Mouse (Mus musculus): ENCODE measurements around the gene Sectm1b. TPM values are rescaled to one million over a fixed set of nuclear protein-coding genes. Genes with fewer than 3 reads are reported as not detected.

Sectm1b gene
- polyA plus RNA-seq, 1 experiment = not detected

DNA sequence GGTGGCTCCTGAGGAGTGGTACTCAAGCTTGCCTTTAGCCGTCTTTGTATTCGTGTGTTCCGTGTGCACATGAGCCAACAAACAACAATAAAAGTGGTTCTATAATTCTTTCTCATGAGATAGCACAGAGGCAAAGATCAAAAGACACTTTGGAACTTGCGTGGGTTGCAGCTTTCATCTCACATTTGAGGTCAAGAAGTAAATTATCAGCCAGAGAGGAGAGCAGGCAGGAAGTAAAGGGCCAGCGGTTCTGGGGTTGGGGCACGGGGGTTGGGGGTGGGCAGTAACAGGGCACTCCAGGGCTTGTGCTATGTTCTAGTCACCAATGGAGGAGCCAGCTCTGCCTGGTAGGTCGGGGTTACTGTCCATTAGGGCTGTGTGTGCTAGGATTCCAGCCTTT is 37.3 kb upstream of the Sectm1b start:
- H3K27me3 ChIP-seq (ENCODE audit: control insufficient read depth, insufficient read depth, low read length) = no peaks in the 10 kb centered on the region
- 75% methylated on average over 7 of the region's 7 CpGs for WGBS
- DNase-seq = no peak
- H3K27ac ChIP-seq (ENCODE audit: insufficient read depth, low read length) = no peak overlapping the region
- H3K4me1 ChIP-seq (ENCODE audit: control insufficient read depth, insufficient read depth, low read length) = no peaks in the 10 kb centered on the region
- no peak for TF ChIP-seq CTCF (IDR thresholded peaks at IDR 0.05; ENCODE audit: borderline replicate concordance, insufficient read depth, low read depth, low read length)
- H3K4me3 ChIP-seq (replicated peaks; ENCODE audit: insufficient read depth, low read depth, low read length) = no peak overlapping the region

DNA sequence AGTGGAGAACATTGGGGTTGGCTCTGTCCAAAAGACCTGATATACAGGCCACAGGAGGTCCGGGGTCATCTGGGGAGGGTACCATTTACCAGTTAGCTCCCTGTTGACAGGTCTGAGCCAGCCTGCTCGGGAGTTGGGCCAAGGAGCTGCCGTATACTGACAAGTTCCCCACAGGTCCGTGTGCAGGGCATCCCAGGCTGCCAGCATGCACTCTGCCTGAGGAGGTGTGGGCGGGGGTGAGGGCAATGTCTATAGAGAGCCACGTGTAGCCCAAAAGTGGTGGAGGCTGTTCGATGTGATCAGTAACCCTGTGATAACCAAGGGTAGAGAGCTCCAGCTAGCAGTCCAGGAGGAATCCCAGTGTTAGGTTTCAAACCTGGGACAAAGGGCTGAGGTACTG is 36.4 kb upstream of the Sectm1b start:
- 30% methylated on average over 7 of the region's 7 CpGs for WGBS
- Histone ChIP-seq H3K4me3 (replicated peaks; ENCODE audit: insufficient read depth, low read depth, low read length) (no peak overlapping the region), H3K27ac (ENCODE audit: insufficient read depth, low read length) (no peak overlapping the region), H3K4me1 (ENCODE audit: control insufficient read depth, insufficient read depth, low read length) (no peaks in the 10 kb centered on the region), H3K27me3 (ENCODE audit: control insufficient read depth, insufficient read depth, low read length) (no peaks in the 10 kb centered on the region)
- no peak for DNase-seq
- no peak for TF ChIP-seq POLR2A (IDR thresholded peaks at IDR 0.05; ENCODE audit: borderline replicate concordance, insufficient read depth, low read length)
- TF ChIP-seq CTCF (IDR thresholded peaks at IDR 0.05; ENCODE audit: borderline replicate concordance, insufficient read depth, low read depth, low read length) = no peak

GRCm38 (mm10) chr11:121092606-121093585 is 29.5 kb upstream of the Sectm1b start:
- TF ChIP-seq POLR2A (IDR thresholded peaks at IDR 0.05; ENCODE audit: borderline replicate concordance, insufficient read depth, low read length) = no peak
- no peak for DNase-seq
- 93% methylated on average over 14 of the region's 14 CpGs for WGBS
- Histone ChIP-seq H3K27ac (ENCODE audit: insufficient read depth, low read length) (no peak overlapping the region), H3K27me3 (ENCODE audit: control insufficient read depth, insufficient read depth, low read length) (no peaks in the 10 kb centered on the region), H3K4me3 (replicated peaks; ENCODE audit: insufficient read depth, low read depth, low read length) (no peak overlapping the region), H3K4me1 (ENCODE audit: control insufficient read depth, insufficient read depth, low read length) (no peaks in the 10 kb centered on the region)

DNA sequence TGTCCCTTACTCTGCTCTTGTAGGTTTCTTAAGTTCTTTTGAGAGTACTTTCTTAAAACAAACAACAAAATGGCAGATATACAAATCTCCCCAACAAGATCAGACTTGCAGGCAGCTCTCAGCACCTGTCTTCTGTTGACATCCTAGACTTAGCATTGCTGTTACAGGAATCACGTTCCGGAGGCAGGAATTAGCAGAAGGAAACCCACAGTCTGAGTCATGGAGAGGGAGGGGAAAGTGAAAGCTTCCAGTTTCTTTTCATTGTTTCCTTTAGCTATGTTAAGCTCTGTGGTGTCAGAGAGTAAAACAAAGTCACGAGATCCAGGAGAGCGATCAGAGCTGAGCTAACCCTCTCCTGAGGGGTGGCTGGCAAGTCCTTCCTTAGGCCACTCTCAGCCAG is 27.6 kb upstream of the Sectm1b start:
- no peak for DNase-seq
- Histone ChIP-seq H3K4me1 (ENCODE audit: control insufficient read depth, insufficient read depth, low read length) (no peaks in the 10 kb centered on the region), H3K27me3 (ENCODE audit: control insufficient read depth, insufficient read depth, low read length) (no peaks in the 10 kb centered on the region), H3K4me3 (replicated peaks; ENCODE audit: insufficient read depth, low read depth, low read length) (no peak overlapping the region), H3K27ac (ENCODE audit: insufficient read depth, low read length) (no peak overlapping the region)
- TF ChIP-seq CTCF (IDR thresholded peaks at IDR 0.05; ENCODE audit: borderline replicate concordance, insufficient read depth, low read depth, low read length) = no peak
- TF ChIP-seq POLR2A (IDR thresholded peaks at IDR 0.05; ENCODE audit: borderline replicate concordance, insufficient read depth, low read length) = no peak
- 73% methylated on average over 4 of the region's 4 CpGs for WGBS

GRCm38 (mm10) chr11:121089756-121090546 is 26.6 kb upstream of the Sectm1b start:
- Histone ChIP-seq H3K27ac (ENCODE audit: insufficient read depth, low read length) (no peak overlapping the region), H3K4me3 (replicated peaks; ENCODE audit: insufficient read depth, low read depth, low read length) (no peak overlapping the region), H3K27me3 (ENCODE audit: control insufficient read depth, insufficient read depth, low read length) (no peaks in the 10 kb centered on the region), H3K4me1 (ENCODE audit: control insufficient read depth, insufficient read depth, low read length) (no peaks in the 10 kb centered on the region)
- 93% methylated on average over 2 of the region's 2 CpGs for WGBS
- TF ChIP-seq CTCF (IDR thresholded peaks at IDR 0.05; ENCODE audit: borderline replicate concordance, insufficient read depth, low read depth, low read length) (no peak), POLR2A (IDR thresholded peaks at IDR 0.05; ENCODE audit: borderline replicate concordance, insufficient read depth, low read length) (no peak)
- no peak for DNase-seq

DNA sequence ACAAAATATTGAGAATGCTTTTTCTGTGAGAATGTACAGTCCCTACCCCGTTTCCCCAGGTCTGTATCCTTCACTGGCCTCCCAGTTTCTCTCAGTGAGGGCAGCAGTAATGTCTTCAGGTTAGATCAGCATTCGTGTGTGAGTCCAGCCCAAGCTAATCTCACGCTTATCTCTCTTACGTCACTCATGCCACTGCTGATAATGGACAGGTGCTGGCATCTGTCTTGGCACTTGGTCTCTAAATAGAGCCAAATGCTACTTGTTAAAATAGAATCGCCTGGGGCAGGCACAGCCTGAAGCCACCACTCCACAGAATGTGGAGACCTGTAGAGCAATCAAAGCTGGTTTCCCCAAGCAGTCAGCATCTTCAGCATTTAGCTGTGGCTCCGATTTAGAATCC is 25.6 kb upstream of the Sectm1b start:
- Histone ChIP-seq H3K4me1 (ENCODE audit: control insufficient read depth, insufficient read depth, low read length) (no peaks in the 10 kb centered on the region), H3K4me3 (replicated peaks; ENCODE audit: insufficient read depth, low read depth, low read length) (no peak overlapping the region), H3K27ac (ENCODE audit: insufficient read depth, low read length) (no peak overlapping the region), H3K27me3 (ENCODE audit: control insufficient read depth, insufficient read depth, low read length) (no peaks in the 10 kb centered on the region)
- 59% methylated on average over 6 of the region's 6 CpGs for WGBS
- TF ChIP-seq CTCF (IDR thresholded peaks at IDR 0.05; ENCODE audit: borderline replicate concordance, insufficient read depth, low read depth, low read length) (no peak), POLR2A (IDR thresholded peaks at IDR 0.05; ENCODE audit: borderline replicate concordance, insufficient read depth, low read length) (no peak)
- DNase-seq = no peak

DNA sequence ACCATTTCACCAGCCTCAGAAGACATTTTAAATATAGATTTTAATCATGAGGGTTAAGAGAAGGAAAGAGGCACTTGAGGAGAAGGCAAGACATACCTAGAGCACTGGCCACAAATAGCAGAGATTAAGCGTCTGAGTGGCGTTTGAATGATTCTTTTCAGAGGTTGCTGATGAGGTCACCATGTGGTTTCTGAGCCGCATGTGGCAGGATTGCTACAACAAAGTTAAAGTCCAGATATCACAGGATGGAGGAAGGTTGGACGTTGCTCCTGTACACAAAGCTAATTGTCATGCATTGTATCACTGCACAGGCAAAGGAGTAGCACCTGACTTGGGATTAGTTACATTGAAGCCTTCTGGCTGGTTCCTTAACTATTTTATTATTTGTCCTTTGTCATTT is 22.9 kb upstream of the Sectm1b start:
- no peak overlapping the region for H3K4me3 ChIP-seq (replicated peaks; ENCODE audit: insufficient read depth, low read depth, low read length)
- no peak for TF ChIP-seq CTCF (IDR thresholded peaks at IDR 0.05; ENCODE audit: borderline replicate concordance, insufficient read depth, low read depth, low read length)
- TF ChIP-seq POLR2A (IDR thresholded peaks at IDR 0.05; ENCODE audit: borderline replicate concordance, insufficient read depth, low read length) = no peak
- WGBS = 75% methylated on average over 4 of the region's 4 CpGs
- no peaks in the 10 kb centered on the region for H3K27me3 ChIP-seq (ENCODE audit: control insufficient read depth, insufficient read depth, low read length)
- H3K27ac ChIP-seq (ENCODE audit: insufficient read depth, low read length) = no peak overlapping the region
- H3K4me1 ChIP-seq (ENCODE audit: control insufficient read depth, insufficient read depth, low read length) = no peaks in the 10 kb centered on the region
- no peak for DNase-seq

- no peak for TF ChIP-seq POLR2A (IDR thresholded peaks at IDR 0.05; ENCODE audit: borderline replicate concordance, insufficient read depth, low read length)
- TF ChIP-seq CTCF (IDR thresholded peaks at IDR 0.05; ENCODE audit: borderline replicate concordance, insufficient read depth, low read depth, low read length) = no peak
- Histone ChIP-seq H3K4me3 (replicated peaks; ENCODE audit: insufficient read depth, low read depth, low read length) (no peak overlapping the region), H3K27me3 (ENCODE audit: control insufficient read depth, insufficient read depth, low read length) (no peaks in the 10 kb centered on the region), H3K27ac (ENCODE audit: insufficient read depth, low read length) (no peak overlapping the region), H3K4me1 (ENCODE audit: control insufficient read depth, insufficient read depth, low read length) (no peaks in the 10 kb centered on the region)
- WGBS = 82% methylated on average over 5 of the region's 5 CpGs
- DNase-seq = no peak
Measured at GRCm38 (mm10) chr11:121085181-121085580, 21.8 kb upstream of the Sectm1b start.

Measured in cerebellum, adult 2 months (tissue).